In genomic region chr11:48176451-48176850, GRCm38 (mm10) we compare ENCODE assay signal across 28 mouse cellular contexts.
DNase-seq lines count a peak whose midpoint lies in the region; ATAC-seq and TF ChIP-seq lines count a peak whose summit lies in the region.
"Had no signal": no experiment of that assay in that cellular context is flagged by ENCODE, and none has a peak within 500 bp of the region (broad histone marks: within the 10 kb centered on the region; RNA-seq: fewer than 3 reads in every experiment).

No protein-coding gene starts in this region.

- 27% methylated on average over 4 of the region's 4 CpGs for WGBS in kidney, postnatal 0 days
- 31% methylated on average over 4 of the region's 4 CpGs for WGBS in kidney, adult 2 months
- 11% methylated on average over 4 of the region's 4 CpGs for WGBS in stomach, embryonic 14.5 days
- WGBS in stomach, postnatal 0 days = 10% methylated on average over 4 of the region's 4 CpGs
- WGBS in intestine, embryonic 16.5 days = 33% methylated on average over 4 of the region's 4 CpGs

- TF ChIP-seq EP300 in stomach, postnatal 0 days (optimal IDR thresholded peaks at IDR 0.05) = no peak

- no peak overlapping the region for H3K4me2 ChIP-seq in kidney, postnatal 0 days (ENCODE audit: low read length)
- H3K4me2 ChIP-seq in stomach, embryonic 14.5 days (replicated peaks; ENCODE audit: low read depth, low read length) = no peak overlapping the region
- H3K4me2 ChIP-seq in stomach, postnatal 0 days (replicated peaks; ENCODE audit: low read depth) = no peak overlapping the region
- H3K4me2 ChIP-seq in intestine, embryonic 16.5 days (ENCODE audit: low read depth, low read length) = no peak overlapping the region
- H3K4me2 ChIP-seq: embryonic facial prominence, embryonic 13.5 days; forebrain, embryonic 12.5 days; forebrain, embryonic 15.5 days; heart, embryonic 12.5 days; heart, embryonic 15.5 days; hindbrain, embryonic 13.5 days had no signal

- no peaks in the 10 kb centered on the region for H3K36me3 ChIP-seq in kidney, postnatal 0 days (ENCODE audit: insufficient read depth, low read length)
- no peaks in the 10 kb centered on the region for H3K36me3 ChIP-seq in kidney, adult 2 months (ENCODE audit: control insufficient read depth, insufficient read depth, low read length)
- H3K36me3 ChIP-seq in stomach, embryonic 14.5 days (ENCODE audit: control insufficient read depth, insufficient read depth, low read length) = no peaks in the 10 kb centered on the region
- H3K36me3 ChIP-seq in stomach, postnatal 0 days (ENCODE audit: control insufficient read depth, insufficient read depth, low read length) = no peaks in the 10 kb centered on the region
- no peaks in the 10 kb centered on the region for H3K36me3 ChIP-seq in intestine, embryonic 16.5 days (ENCODE audit: control insufficient read depth, insufficient read depth, low read length)
- H3K36me3 ChIP-seq: embryonic facial prominence, embryonic 10.5 days; embryonic facial prominence, embryonic 13.5 days; forebrain, embryonic 12.5 days; forebrain, embryonic 15.5 days; heart, embryonic 12.5 days; heart, embryonic 15.5 days; hindbrain, embryonic 10.5 days; hindbrain, embryonic 13.5 days had no signal

- no peaks in the 10 kb centered on the region for H3K9me3 ChIP-seq in kidney, postnatal 0 days (replicated peaks; ENCODE audit: low read length)
- H3K9me3 ChIP-seq in stomach, embryonic 14.5 days (ENCODE audit: control insufficient read depth, low read depth, low read length) = no peaks in the 10 kb centered on the region
- no peaks in the 10 kb centered on the region for H3K9me3 ChIP-seq in stomach, postnatal 0 days (ENCODE audit: control insufficient read depth, low read length)
- no peaks in the 10 kb centered on the region for H3K9me3 ChIP-seq in intestine, embryonic 16.5 days (ENCODE audit: control insufficient read depth, low read length)
- H3K9me3 ChIP-seq: embryonic facial prominence, embryonic 10.5 days; embryonic facial prominence, embryonic 13.5 days; forebrain, embryonic 12.5 days; forebrain, embryonic 15.5 days; heart, embryonic 12.5 days; heart, embryonic 15.5 days; hindbrain, embryonic 10.5 days; hindbrain, embryonic 13.5 days had no signal

- no peak for TF ChIP-seq POLR2A in kidney, adult 2 months (IDR thresholded peaks at IDR 0.05; ENCODE audit: low read depth, low read length)

- H3K9ac ChIP-seq in kidney, postnatal 0 days (ENCODE audit: low read depth, low read length) = no peak overlapping the region
- no peak overlapping the region for H3K9ac ChIP-seq in stomach, embryonic 14.5 days (replicated peaks; ENCODE audit: low read depth, low read length)
- H3K9ac ChIP-seq in stomach, postnatal 0 days (ENCODE audit: low read length) = no peak overlapping the region
- no peak overlapping the region for H3K9ac ChIP-seq in intestine, embryonic 16.5 days (ENCODE audit: low read depth, low read length)
- H3K9ac ChIP-seq: embryonic facial prominence, embryonic 13.5 days; forebrain, embryonic 12.5 days; forebrain, embryonic 15.5 days; heart, embryonic 12.5 days; heart, embryonic 15.5 days; hindbrain, embryonic 13.5 days had no signal

- no peaks in the 10 kb centered on the region for H3K27me3 ChIP-seq in kidney, postnatal 0 days (ENCODE audit: insufficient read depth, low read length)
- H3K27me3 ChIP-seq in kidney, adult 2 months (replicated peaks; ENCODE audit: control insufficient read depth, insufficient read depth, low read length) = no peaks in the 10 kb centered on the region
- H3K27me3 ChIP-seq in stomach, embryonic 14.5 days (ENCODE audit: control insufficient read depth, insufficient read depth, low read length) = no peaks in the 10 kb centered on the region
- no peaks in the 10 kb centered on the region for H3K27me3 ChIP-seq in stomach, postnatal 0 days (ENCODE audit: control insufficient read depth, insufficient read depth, low read length)
- H3K27me3 ChIP-seq in intestine, embryonic 16.5 days (replicated peaks; ENCODE audit: control insufficient read depth, insufficient read depth, low read length) = no peaks in the 10 kb centered on the region
- H3K27me3 ChIP-seq: embryonic facial prominence, embryonic 13.5 days; forebrain, embryonic 12.5 days; forebrain, embryonic 15.5 days; heart, embryonic 12.5 days; heart, embryonic 15.5 days; hindbrain, embryonic 13.5 days had no signal

- TF ChIP-seq CTCF in kidney, postnatal 0 days (IDR thresholded peaks at IDR 0.05; ENCODE audit: low read depth) = no peak
- TF ChIP-seq CTCF in kidney, adult 2 months (conservative IDR thresholded peaks at IDR 0.05; ENCODE audit: insufficient read depth, insufficient read length, low read depth, low read length) = no peak
- TF ChIP-seq CTCF in stomach, postnatal 0 days (IDR thresholded peaks at IDR 0.05; ENCODE audit: low read depth) = no peak

- H3K27ac ChIP-seq in kidney, postnatal 0 days = no peak overlapping the region
- no peak overlapping the region for H3K27ac ChIP-seq in kidney, adult 2 months (ENCODE audit: insufficient read depth, low read depth, low read length)
- H3K27ac ChIP-seq in stomach, embryonic 14.5 days (ENCODE audit: low read length) = no peak overlapping the region
- no peak overlapping the region for H3K27ac ChIP-seq in stomach, postnatal 0 days (replicated peaks)
- no peak overlapping the region for H3K27ac ChIP-seq in intestine, embryonic 16.5 days (ENCODE audit: low read length)
- H3K27ac ChIP-seq: embryonic facial prominence, embryonic 10.5 days; embryonic facial prominence, embryonic 13.5 days; forebrain, embryonic 12.5 days; forebrain, embryonic 15.5 days; heart, embryonic 15.5 days; hindbrain, embryonic 10.5 days; hindbrain, embryonic 13.5 days had no signal

- ATAC-seq in kidney, postnatal 0 days (replicated peaks; ENCODE audit: low FRiP score, low read depth) = no peak
- peak; percentile 78; the same call in 1 of the 2 replicates for ATAC-seq in stomach, embryonic 14.5 days (ENCODE audit: insufficient number of reproducible peaks, insufficient read depth, low FRiP score, low read depth)
- no peak for ATAC-seq in stomach, postnatal 0 days (ENCODE audit: low FRiP score, low TSS enrichment)
- ATAC-seq in intestine, embryonic 16.5 days = peak; percentile 33; the same call in 1 of the 2 replicates
- ATAC-seq: activated CD4-positive, CD25-positive, alpha-beta regulatory T cell, adult 4 months; CD4-positive, CD25-positive, alpha-beta regulatory T cell, adult 4 months; forebrain, embryonic 15.5 days had no signal

- peak; percentile 29 for DNase-seq in kidney, postnatal 0 days (ENCODE audit: low spot score)
- DNase-seq in kidney, adult 2 months = no peak
- DNase-seq in stomach, postnatal 0 days (ENCODE audit: low spot score) = no peak
- DNase-seq in urinary bladder, postnatal 36 days (ENCODE audit: low spot score in 2 of 2) = no peak
- DNase-seq: adrenal gland, adult 8-10 months; adrenal gland, postnatal 25 days; cerebellum, adult 11-12 months; cerebellum, adult 8-10 months; cerebellum, postnatal 10 days; cerebellum, postnatal 36 days; embryo, embryonic 11 days; gastrocnemius, postnatal 25 days; heart, adult 18-20 months; heart, postnatal 10 days; heart, postnatal 36 days had no signal

- no peak overlapping the region for H3K4me3 ChIP-seq in kidney, postnatal 0 days (replicated peaks; ENCODE audit: low read depth, low read length)
- no peak overlapping the region for H3K4me3 ChIP-seq in kidney, adult 2 months (ENCODE audit: insufficient read depth, low read depth, low read length)
- H3K4me3 ChIP-seq in stomach, embryonic 14.5 days (ENCODE audit: low read depth, low read length) = no peak overlapping the region
- no peak overlapping the region for H3K4me3 ChIP-seq in stomach, postnatal 0 days (ENCODE audit: low read depth, low read length)
- H3K4me3 ChIP-seq in intestine, embryonic 16.5 days (ENCODE audit: low read length) = no peak overlapping the region
- H3K4me3 ChIP-seq: embryonic facial prominence, embryonic 10.5 days; embryonic facial prominence, embryonic 13.5 days; erythroblast, embryonic 14.5 days; forebrain, embryonic 12.5 days; forebrain, embryonic 15.5 days; heart, embryonic 12.5 days; heart, embryonic 15.5 days; hindbrain, embryonic 10.5 days; hindbrain, embryonic 13.5 days had no signal

- no peaks in the 10 kb centered on the region for H3K4me1 ChIP-seq in kidney, postnatal 0 days (replicated peaks; ENCODE audit: insufficient read depth, low read length)
- no peaks in the 10 kb centered on the region for H3K4me1 ChIP-seq in kidney, adult 2 months (ENCODE audit: control insufficient read depth, insufficient read depth, low read length)
- H3K4me1 ChIP-seq in stomach, embryonic 14.5 days (ENCODE audit: control insufficient read depth, insufficient read depth, low read length) = no peaks in the 10 kb centered on the region
- no peaks in the 10 kb centered on the region for H3K4me1 ChIP-seq in stomach, postnatal 0 days (replicated peaks; ENCODE audit: control insufficient read depth, insufficient read depth)
- H3K4me1 ChIP-seq in intestine, embryonic 16.5 days (ENCODE audit: control insufficient read depth, insufficient read depth, low read length) = no peaks in the 10 kb centered on the region
- H3K4me1 ChIP-seq: embryonic facial prominence, embryonic 10.5 days; embryonic facial prominence, embryonic 13.5 days; forebrain, embryonic 12.5 days; forebrain, embryonic 15.5 days; heart, embryonic 12.5 days; heart, embryonic 15.5 days; hindbrain, embryonic 10.5 days; hindbrain, embryonic 13.5 days had no signal

Comparison
In these comparisons a context has a peak if more than half of its experiments do, and no peak if none do; other contexts are left out.
1. ATAC-seq: peak in stomach, embryonic 14.5 days (single experiment) and intestine, embryonic 16.5 days (single experiment); none in kidney, postnatal 0 days (single experiment) and stomach, postnatal 0 days (single experiment).